Mouse (Mus musculus) heart, adult 9 months (tissue): ENCODE measurements around the gene Stap2.

ENCODE experiments used
- DNase-seq, 2 experiments: peaks; one replicate each; pipeline ENCODE4 v3.0.0; 2022; ENCODE audit warnings: low spot score in 2 of 2

Gene Stap2

DNA sequence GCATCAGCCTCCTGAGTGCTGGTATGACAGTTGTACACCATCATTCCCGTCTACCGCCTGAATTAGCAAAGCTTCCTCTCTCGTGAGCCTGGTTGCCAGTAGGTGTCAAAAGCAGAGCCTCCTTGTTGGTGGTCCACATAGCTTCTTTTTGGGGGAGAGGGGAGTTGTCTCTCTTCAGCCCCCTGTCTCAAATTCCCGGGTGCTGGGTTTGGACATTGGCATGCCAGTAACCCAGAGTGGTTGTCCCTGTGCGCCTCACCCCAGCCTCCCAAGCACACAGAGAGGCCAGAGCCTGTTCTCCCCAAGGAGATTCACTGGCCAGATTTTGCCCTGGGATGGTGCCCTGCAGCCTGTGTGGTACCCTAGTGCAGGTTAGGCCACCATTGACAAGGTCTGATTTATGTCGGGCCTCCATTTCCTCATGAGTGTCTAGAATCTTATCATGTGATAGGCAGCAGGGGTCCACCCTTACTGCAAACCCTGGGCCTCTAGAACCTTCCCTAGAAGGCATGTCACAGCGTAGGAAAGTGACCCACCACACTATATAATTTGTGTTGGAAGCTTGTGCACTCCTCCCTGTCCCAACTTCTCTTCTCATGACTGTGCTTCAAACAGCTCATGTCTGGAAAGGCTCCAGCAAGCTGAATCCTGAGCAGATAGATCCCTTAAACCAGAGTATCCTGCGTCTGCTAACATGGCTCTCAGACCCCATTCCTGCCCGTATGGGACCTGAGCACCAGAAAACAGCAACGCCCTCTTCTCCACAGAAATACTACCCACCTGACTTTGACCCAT lies 45.2 kb downstream of the Stap2 start:
- no peak for DNase-seq

- DNase-seq: peak; percentile 96
These were observed 46.3 kb downstream of the Stap2 start, which contains the start of gene Yju2 for GRCm38 (mm10) chr17:55958918-55959728. Gene Yju2 (plus strand): TSS chr17:55959099.

DNA sequence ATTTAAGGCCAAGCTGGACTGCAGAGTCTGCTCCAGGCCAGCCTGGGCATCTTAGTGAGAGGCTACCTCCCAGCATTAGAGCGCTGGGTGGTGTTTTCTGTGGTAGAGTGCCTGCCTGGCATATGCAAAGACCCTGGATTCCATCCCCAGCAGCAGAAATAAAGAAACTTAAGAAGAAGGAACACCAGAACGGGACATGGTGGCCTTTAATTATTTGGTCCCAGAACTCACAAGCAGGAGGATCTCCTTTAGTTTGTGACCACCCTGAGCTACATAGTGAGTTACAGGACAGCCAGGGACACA lies 46.8 kb downstream of the Stap2 start:
- DNase-seq: no peak

DNA sequence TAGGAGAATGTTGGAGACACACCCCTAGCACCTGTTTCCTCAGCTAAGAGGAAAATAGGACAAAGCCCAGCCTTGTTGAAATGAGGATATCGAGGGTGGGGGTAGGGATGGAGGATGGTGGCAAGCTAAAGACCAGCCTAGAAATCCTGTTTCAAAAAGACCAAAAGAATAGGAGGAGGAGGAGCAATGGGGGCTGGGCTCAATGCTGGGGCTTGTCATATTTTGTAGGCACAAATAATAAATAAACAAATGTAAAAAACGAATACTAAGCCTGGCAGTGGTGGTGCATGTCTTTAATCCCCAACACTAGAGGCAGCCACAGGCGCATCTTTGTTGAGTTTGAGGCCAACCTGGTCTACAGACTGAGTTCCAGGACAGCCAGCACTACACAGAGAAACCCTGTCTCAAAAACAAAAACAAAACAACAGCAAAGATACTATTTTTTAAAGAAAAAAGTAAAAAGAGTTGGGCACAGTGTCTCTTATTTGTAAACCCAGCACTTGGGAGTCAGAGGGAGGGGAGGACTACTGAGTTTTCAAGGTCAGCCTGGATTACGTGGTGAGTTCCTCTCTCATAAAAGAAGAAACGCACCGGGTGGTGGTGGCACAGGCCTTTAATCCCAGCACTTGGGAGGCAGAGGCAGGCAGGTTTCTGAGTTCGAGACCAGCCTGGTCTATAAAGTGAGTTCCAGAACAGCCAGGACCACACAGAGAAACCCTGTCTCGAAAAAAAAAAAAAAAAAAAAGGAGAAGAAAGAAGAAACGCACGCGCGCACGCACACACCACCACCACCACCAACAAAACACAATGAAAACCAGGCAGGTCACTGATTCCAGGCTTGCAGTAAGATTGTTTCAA lies 47.4 kb downstream of the Stap2 start:
- DNase-seq: no peak

GRCm38 (mm10) chr17:55957168-55957567 lies 48.2 kb downstream of the Stap2 start:
- DNase-seq: peak in 1 of 2 experiments; percentile 55

GRCm38 (mm10) chr17:55956591-55956990 lies 48.8 kb downstream of the Stap2 start:
- no peak for DNase-seq

DNA sequence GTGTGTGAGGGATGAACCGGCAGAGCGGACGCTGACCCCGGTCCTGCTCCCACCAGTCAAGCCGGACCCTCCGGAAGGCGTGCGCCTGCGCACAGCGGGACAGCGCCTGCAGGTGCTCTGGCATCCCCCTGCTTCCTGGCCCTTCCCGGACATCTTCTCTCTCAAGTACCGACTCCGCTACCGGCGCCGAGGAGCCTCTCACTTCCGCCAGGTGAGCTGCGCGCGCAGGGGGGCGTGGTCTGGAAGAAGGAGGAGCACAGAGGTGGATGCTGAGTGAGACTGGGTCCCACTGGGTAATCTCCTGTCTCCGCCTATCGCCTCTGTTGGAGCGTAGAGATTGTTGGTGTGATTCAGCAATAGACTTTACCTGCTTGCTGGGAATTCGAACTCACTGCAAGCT lies 49.3 kb downstream of the Stap2 start:
- no peak for DNase-seq

DNA sequence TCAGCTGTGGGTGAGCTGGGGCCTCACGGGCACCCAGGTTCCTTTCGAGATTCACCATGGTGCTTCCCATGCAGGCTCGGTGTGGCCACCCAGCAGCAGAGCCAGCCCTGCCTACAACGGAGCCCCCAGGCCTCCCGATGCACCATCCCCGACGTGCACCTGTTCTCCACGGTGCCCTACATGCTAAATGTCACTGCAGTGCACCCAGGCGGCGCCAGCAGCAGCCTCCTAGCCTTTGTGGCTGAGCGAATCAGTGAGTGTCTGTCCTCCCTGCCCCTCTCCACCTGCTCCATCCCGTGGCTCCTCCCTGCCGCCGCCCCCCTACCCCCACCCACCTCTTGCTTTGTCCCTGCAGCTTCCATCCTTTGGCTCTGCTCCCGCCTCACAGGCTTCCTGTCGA lies 51.2 kb downstream of the Stap2 start:
- no peak for DNase-seq

DNA sequence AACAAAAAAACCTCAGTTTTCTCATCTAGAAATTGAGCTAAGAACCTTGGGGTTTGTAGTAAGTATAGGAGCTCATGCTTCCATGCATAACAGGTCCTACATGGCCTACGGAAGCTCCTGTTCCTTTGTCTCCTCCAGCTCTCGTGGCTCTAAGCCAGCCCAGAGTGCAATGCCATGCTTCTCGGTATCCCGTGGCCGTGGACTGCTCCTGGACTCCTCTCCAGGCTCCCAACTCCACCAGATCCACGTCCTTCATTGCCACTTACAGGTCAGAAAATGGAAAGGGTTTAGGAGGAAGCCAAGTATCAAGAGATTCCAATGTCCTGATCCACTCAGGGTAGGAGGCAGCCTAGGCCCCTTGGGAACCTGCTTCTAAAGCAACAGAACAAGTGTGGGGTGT lies 51.6 kb downstream of the Stap2 start:
- no peak for DNase-seq

- DNase-seq: no peak
These were observed 52.8 kb downstream of the Stap2 start, which contains the start of gene Ebi3 for GRCm38 (mm10) chr17:55952447-55953027. Gene Ebi3 (plus strand): TSS chr17:55952640.

- no peak for DNase-seq
These were observed 53.3 kb downstream of the Stap2 start for GRCm38 (mm10) chr17:55952041-55952440.

DNA sequence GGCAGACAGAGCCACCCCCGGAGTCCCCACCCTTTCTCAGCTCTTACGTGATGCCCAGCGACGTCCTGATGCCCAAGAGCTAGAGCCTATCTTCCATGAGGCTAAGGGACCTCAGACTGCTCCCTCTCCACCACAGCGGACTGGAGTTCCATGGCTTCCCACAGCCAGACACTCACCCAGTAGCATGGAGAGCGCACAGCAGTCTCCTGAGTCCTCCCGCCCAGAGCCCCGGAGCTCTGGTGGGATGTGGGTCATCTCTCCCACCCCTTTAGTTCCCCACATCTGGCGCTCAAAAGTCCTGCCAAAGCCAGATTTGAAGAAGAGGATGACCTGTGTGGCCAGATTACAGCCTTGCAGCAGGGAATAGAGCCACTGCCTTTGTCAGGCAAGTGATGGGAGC lies 54.8 kb downstream of the Stap2 start:
- no peak for DNase-seq

DNA sequence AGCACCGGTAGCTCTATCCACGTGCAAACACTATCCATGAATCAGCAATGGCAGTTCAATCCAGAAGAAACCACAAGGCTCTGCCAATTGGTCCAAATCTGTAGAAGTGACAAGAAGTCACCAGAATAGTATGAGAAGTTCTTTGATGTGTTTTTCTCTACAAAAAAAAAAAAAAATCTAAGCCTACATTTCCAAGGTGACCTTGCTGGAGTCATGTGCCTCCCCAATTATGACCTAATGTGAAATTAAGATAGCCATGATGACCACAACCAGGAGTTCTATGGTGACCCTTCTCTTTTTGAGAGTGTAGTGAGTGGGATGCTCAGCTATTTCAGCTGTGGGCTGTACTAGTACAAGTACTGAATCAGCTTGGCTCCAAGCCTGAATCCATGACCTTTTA lies 56.0 kb downstream of the Stap2 start, which contains the start of gene Zfp119b:
TSS of gene Zfp119b (minus strand) at position 101 of the 400 bp plus-strand sequence.
- no peak for DNase-seq

DNA sequence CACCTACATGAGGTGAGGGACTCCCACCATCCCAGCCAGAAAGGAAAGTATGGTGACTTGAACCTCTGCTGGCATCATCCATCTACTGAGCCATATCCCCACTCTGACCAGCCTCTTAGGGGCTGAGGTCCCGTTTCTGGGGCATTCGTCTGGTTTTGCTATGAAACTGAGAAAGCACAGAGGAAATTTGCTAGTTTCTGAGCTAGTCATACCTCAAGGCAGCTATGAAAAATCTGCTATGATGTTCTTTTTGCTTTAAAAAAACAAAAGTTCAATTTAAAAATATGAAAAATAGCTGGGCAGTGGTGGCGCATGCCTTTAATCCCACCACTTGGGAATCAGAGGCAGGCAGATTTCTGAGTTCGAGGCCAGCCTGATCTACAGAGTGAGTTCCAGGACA lies 56.7 kb downstream of the Stap2 start:
- DNase-seq: no peak
